In the genomic region with DNA sequence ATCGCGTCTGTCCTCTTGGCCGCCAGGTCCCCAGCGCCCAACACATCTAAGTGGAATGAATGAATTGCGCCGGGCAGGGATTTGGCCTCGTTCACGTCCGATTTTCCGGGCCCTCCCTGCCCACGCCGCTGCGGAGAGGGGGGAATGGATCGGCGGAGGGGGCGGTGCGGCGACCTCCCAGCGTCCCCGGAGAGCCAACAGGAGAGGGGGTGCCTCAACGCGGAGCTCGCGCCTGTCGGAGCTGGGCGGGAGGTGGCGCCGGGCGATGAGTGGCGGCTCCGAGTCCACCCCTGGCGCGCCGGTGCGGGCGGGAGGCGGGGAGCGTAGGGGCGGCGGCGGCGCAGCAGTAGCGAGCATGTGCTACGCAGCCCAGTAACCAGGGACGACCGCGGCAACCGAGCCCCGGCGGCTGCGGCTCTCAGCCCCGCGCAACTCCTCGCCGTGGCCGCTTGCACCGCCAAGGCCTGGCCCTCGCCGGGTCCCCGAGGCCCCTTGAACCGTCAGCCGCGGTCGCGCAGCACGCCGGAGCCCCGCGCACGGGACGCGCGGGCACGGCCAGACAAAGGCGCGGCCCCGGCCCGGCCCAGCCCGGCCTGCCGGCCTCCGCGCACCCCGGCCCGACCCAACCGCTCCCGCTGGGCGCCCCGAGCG, we compare ENCODE assay signal across 9 mouse cellular contexts. TPM values are rescaled to one million over a fixed set of nuclear protein-coding genes. Genes with fewer than 3 reads are reported as not detected.
A peak's percentile ranks its signal among the peaks of the same experiment; 100 is the strongest.
DNase-seq lines count a peak whose midpoint lies in the region; ATAC-seq lines count a peak whose summit lies in the region.
"Had no signal": no experiment of that assay in that cellular context is flagged by ENCODE, and none has a peak within 500 bp of the region (broad histone marks: within the 10 kb centered on the region; RNA-seq: fewer than 3 reads in every experiment).

A gene (plus strand): TSS at position 333 of the 651 bp plus-strand sequence.

- peak within 1 kb of the TSS; percentile 81 for H3K4me2 ChIP-seq in embryonic facial prominence, embryonic 14.5 days (ENCODE audit: low read depth, low read length)
- peak within 1 kb of the TSS; percentile 96 for H3K4me2 ChIP-seq in limb, embryonic 13.5 days (replicated peaks)
- H3K4me2 ChIP-seq in midbrain, embryonic 13.5 days (replicated peaks): peak within 1 kb of the TSS; percentile 88
- H3K4me2 ChIP-seq in stomach, embryonic 15.5 days: peak within 1 kb of the TSS; percentile 96

- peak; percentile 38 to 58 for DNase-seq in urinary bladder, adult 18-20 months (ENCODE audit: low spot score in 2 of 2)
- DNase-seq in urinary bladder, postnatal 10 days (ENCODE audit: low spot score): no peak
- DNase-seq in embryonic facial prominence, embryonic 14.5 days (ENCODE audit: low spot score): peak; percentile 89
- peak; percentile 82 for DNase-seq in heart, embryonic 10.5 days (ENCODE audit: low spot score)
- DNase-seq in kidney, adult 8-10 months: peak; percentile 48 to 56

- ATAC-seq in embryonic facial prominence, embryonic 14.5 days (ENCODE audit: low read depth): peak; percentile 92
- ATAC-seq in limb, embryonic 13.5 days (ENCODE audit: low FRiP score, low read depth): peak; percentile 89
- ATAC-seq in midbrain, embryonic 13.5 days: peak; percentile 88
- ATAC-seq in stomach, embryonic 15.5 days (ENCODE audit: insufficient read depth, low FRiP score, low read depth): peak; percentile 83

- H3K9ac ChIP-seq in embryonic facial prominence, embryonic 14.5 days (ENCODE audit: low read depth, low read length): peak within 1 kb of the TSS; percentile 89
- peak within 1 kb of the TSS; percentile 93 for H3K9ac ChIP-seq in limb, embryonic 13.5 days
- peak within 1 kb of the TSS; percentile 98 for H3K9ac ChIP-seq in midbrain, embryonic 13.5 days (replicated peaks)
- peak within 1 kb of the TSS; percentile 74 for H3K9ac ChIP-seq in stomach, embryonic 15.5 days

- H3K27me3 ChIP-seq in embryonic facial prominence, embryonic 14.5 days (replicated peaks; ENCODE audit: control insufficient read depth, insufficient read depth, low read length): no peaks in the 10 kb centered on the region
- H3K27me3 ChIP-seq in heart, embryonic 10.5 days (ENCODE audit: insufficient read depth, poor library complexity, severe bottlenecking): peaks cover 27% of the 10 kb centered on the region
- H3K27me3 ChIP-seq in limb, embryonic 13.5 days: peaks cover 14% of the 10 kb centered on the region; the same call in 1 of the 2 replicates
- H3K27me3 ChIP-seq in midbrain, embryonic 13.5 days: peaks cover 32% of the 10 kb centered on the region
- H3K27me3 ChIP-seq in stomach, embryonic 15.5 days (replicated peaks): no peaks in the 10 kb centered on the region

- H3K27ac ChIP-seq in embryonic facial prominence, embryonic 14.5 days (replicated peaks; ENCODE audit: low read depth, low read length): peak within 1 kb of the TSS; percentile 72
- H3K27ac ChIP-seq in heart, embryonic 10.5 days: peak within 1 kb of the TSS; percentile 96
- peak within 1 kb of the TSS; percentile 72; the same call in 1 of the 2 replicates for H3K27ac ChIP-seq in limb, embryonic 13.5 days
- H3K27ac ChIP-seq in midbrain, embryonic 13.5 days: peak within 1 kb of the TSS; percentile 87
- H3K27ac ChIP-seq in stomach, embryonic 15.5 days: peak within 1 kb of the TSS; percentile 59; the same call in 1 of the 2 replicates

- peak within 1 kb of the TSS; percentile 81 for H3K4me3 ChIP-seq in embryonic facial prominence, embryonic 14.5 days (ENCODE audit: low read depth, low read length)
- H3K4me3 ChIP-seq in heart, embryonic 10.5 days: peak within 1 kb of the TSS; percentile 91
- peak within 1 kb of the TSS; percentile 92 for H3K4me3 ChIP-seq in limb, embryonic 13.5 days
- peak within 1 kb of the TSS; percentile 96 for H3K4me3 ChIP-seq in midbrain, embryonic 13.5 days (replicated peaks)
- peak within 1 kb of the TSS; percentile 80 for H3K4me3 ChIP-seq in stomach, embryonic 15.5 days (replicated peaks)

- H3K9me3 ChIP-seq in embryonic facial prominence, embryonic 14.5 days (ENCODE audit: control insufficient read depth, low read length): no peaks in the 10 kb centered on the region
- no peaks in the 10 kb centered on the region for H3K9me3 ChIP-seq in heart, embryonic 10.5 days
- H3K9me3 ChIP-seq in limb, embryonic 13.5 days: no peaks in the 10 kb centered on the region
- no peaks in the 10 kb centered on the region for H3K9me3 ChIP-seq in midbrain, embryonic 13.5 days
- no peaks in the 10 kb centered on the region for H3K9me3 ChIP-seq in stomach, embryonic 15.5 days

- 0 out of 2 replicates have a peak, but pooled peaks cover 4% of the 10 kb centered on the region for H3K36me3 ChIP-seq in embryonic facial prominence, embryonic 14.5 days (ENCODE audit: control insufficient read depth, insufficient read depth, low read length)
- peaks cover 16% of the 10 kb centered on the region; the same call in 1 of the 2 replicates for H3K36me3 ChIP-seq in heart, embryonic 10.5 days
- peaks cover 12% of the 10 kb centered on the region; the same call in 1 of the 2 replicates for H3K36me3 ChIP-seq in limb, embryonic 13.5 days
- peaks cover 17% of the 10 kb centered on the region for H3K36me3 ChIP-seq in midbrain, embryonic 13.5 days
- H3K36me3 ChIP-seq in stomach, embryonic 15.5 days: no peaks in the 10 kb centered on the region
- H3K36me3 ChIP-seq: G1E had no signal

- under 1% methylated on average over 12 of the region's 89 CpGs for WGBS in embryonic facial prominence, embryonic 14.5 days
- WGBS in heart, embryonic 10.5 days: under 1% methylated on average over 86 of the region's 89 CpGs
- WGBS in limb, embryonic 13.5 days: under 1% methylated on average over 50 of the region's 89 CpGs
- under 1% methylated on average over 56 of the region's 89 CpGs for WGBS in midbrain, embryonic 13.5 days
- under 1% methylated on average over 87 of the region's 89 CpGs for WGBS in stomach, embryonic 15.5 days

- peaks cover 22% of the 10 kb centered on the region for H3K4me1 ChIP-seq in embryonic facial prominence, embryonic 14.5 days (ENCODE audit: control insufficient read depth, insufficient read depth, low read length)
- peaks cover 73% of the 10 kb centered on the region for H3K4me1 ChIP-seq in heart, embryonic 10.5 days
- H3K4me1 ChIP-seq in limb, embryonic 13.5 days: peaks cover 40% of the 10 kb centered on the region
- H3K4me1 ChIP-seq in midbrain, embryonic 13.5 days (replicated peaks): peaks cover 57% of the 10 kb centered on the region
- H3K4me1 ChIP-seq in stomach, embryonic 15.5 days: peaks cover 35% of the 10 kb centered on the region

RNA-seq across cellular contexts. Expression of the gene that starts here (rescaled TPM):
- polyA plus RNA-seq in embryonic facial prominence, embryonic 14.5 days (2014; fragmentation: Nextera tagmentation; extraction: Ambion mirVana): 45.6 and 49.2 TPM in 2 replicates
- 44.7 and 51.8 TPM in 2 replicates for polyA plus RNA-seq in heart, embryonic 10.5 days (2016; fragmentation: Nextera tagmentation; extraction: Ambion mirVana)
- 46.4 and 49.6 TPM in 2 replicates for polyA plus RNA-seq in limb, embryonic 13.5 days (2015; fragmentation: Nextera tagmentation; extraction: Ambion mirVana)
- polyA plus RNA-seq in midbrain, embryonic 13.5 days (2015; fragmentation: Nextera tagmentation; extraction: Ambion mirVana): 116 and 120 TPM in 2 replicates
- 22.3 and 24.3 TPM in 2 replicates for polyA plus RNA-seq in stomach, embryonic 15.5 days (2015; fragmentation: Nextera tagmentation; extraction: Ambion mirVana)
- polyA plus RNA-seq: G1E had no signal
